Mouse (Mus musculus) spleen, adult 12 weeks (tissue): Measurements from ENCODE around the gene Zc3h13.

Experiments used
- DNase-seq: peaks from one replicate; pipeline ENCODE4 v3.0.0; 2022; ENCODE audit warnings: low spot score

Gene Zc3h13

DNA sequence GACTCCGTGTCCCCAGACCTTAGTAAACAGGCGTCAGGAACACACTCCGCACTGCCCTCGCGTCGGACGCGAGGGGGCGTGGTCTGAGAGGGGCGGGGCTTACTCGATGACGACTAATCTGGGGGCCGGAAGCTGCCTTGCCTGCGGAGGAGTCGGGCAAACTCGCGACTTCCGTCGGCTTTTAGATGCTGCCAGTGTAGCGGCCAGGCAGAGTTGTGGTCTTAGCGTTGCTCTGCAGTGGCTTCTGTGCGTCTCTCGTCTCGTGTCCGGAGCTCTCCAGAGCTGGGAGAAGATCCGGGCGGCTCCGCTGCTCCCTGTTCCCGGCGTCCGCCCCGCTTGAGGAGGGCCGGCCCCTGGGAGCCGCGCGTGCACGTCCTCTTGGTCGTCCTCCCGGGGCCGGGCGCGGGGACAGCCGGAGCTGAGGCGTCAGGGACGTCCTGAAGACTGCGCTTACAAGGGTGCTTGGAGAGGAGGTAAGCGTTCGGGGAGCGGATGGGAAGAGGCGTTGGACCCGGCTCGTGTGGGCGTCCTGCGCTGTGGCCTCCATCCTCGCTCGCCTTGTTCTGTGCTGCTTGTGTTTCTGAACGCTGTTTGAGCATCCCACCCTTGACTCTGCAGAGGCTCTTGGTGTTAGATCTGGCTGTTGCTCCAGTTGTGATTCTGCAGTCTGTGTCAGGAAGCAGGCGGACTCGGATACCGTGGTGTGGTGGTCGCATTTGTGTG, at the start of gene Zc3h13:
Zc3h13 (plus strand) TSS at position 181 of the 723 bp plus-strand sequence.
- DNase-seq, result peak; percentile 96

- DNase-seq, result no peak
Observed at GRCm38 (mm10) chr14:75235552-75235951, 48.6 kb upstream of the Zc3h13 start.

GRCm38 (mm10) chr14:75235955-75236635, 48.1 kb upstream of the Zc3h13 start:
- DNase-seq, result no peak

- no peak for DNase-seq
Observed at GRCm38 (mm10) chr14:75236636-75237003, 47.6 kb upstream of the Zc3h13 start.

- DNase-seq, result no peak
Observed at GRCm38 (mm10) chr14:75237096-75237495, 47.1 kb upstream of the Zc3h13 start.

DNA sequence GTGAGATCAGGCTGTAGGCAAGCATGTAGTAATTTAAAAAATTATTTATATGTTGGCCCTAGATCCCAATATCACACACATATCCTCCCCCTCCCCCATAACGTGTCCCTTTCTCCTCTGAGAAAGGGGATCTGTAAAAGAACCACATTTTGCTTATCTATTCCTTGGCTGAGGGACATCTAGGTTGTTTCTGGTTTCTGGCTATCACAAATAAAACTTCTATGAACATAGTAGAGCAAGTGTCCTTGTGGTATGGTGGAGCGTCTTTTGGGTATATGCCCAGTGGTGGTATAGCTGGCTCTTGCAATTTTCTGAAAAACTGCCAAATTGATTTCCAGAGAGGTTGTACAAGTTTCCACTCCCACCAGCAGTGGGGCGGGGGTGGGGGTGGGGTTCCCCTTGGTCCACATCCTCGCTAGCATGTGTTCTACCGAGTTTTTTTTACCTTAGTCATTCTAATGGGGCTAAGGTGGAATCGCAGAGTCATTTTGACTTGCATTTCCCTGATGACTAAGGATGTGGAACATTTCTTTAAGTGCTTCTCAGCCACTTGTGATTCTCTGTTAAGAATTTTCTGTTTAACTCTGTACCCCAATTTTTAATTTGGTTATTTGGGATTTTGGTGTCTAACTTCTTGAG, 46.0 kb upstream of the Zc3h13 start:
- no peak for DNase-seq

- DNase-seq, result no peak
Observed at GRCm38 (mm10) chr14:75242087-75242486, 42.1 kb upstream of the Zc3h13 start, which contains the start of gene Cpb2. TSS of gene Cpb2 (plus strand) at chr14:75242287.

DNA sequence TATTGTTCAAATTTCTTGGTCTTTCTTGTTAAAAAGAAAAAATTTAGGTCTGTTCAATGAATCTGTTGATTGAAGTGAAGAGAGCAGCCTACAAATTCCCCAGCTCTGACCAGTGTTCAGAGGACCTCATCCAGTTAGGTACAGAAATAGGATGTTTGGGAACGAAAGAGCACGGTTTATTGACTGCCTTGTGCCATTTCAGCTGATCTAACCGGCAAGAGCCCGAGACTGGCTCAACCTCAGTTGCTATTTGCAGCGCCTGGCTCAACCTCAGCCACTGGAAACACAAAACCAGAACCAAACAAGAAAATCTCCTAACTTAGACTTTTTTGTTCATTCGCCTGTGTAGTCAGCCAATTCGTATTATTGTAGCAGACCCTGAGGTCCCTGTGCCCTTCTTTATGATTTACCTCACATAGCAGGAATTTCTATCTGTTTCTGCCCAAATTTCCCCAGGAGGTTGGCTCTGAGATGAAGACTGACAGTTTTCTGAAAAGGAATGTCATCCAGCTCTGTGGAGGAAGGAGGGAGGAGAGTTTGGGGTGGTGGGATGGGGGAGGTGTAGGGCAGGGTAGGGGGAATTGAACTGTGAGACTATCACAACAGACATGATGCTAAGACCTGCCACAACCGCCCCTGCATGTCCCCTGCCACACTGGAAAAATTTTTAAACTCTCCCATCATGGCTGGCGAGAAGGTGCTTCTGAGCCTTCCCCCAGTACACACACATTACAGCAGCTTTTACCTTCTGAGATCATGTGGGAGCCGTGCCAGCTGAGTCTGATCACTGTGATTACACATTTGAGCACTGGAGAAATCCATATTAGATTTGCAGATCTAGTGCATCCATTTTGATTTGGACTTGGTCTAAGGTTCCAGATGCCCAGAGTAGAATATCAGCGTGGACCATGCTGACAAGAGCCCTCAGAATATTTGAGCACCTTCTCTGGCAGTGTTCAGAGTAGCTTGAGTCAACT, 37.9 kb upstream of the Zc3h13 start:
- DNase-seq, result no peak

- no peak for DNase-seq
Observed at GRCm38 (mm10) chr14:75250432-75250831, 33.7 kb upstream of the Zc3h13 start.

DNA sequence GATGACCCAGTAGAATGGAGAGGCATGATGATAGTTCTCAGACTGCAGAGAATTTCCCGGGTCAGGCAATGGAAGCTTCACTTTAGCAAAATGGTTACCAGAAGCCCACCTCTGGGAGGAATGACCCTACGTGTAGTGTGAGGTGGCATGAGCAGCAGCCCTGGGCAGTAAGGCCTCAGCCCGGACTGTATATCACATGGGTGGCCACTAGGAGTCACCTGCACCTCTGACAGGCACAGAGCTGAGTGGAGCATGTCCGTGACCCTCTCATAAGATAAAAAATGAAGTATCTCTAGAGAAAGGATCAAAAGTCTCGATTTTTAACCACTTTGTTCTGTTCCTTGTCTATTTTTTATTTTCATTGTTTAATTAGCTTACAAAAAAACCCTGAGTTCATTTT, 27.7 kb upstream of the Zc3h13 start:
- DNase-seq, result no peak

- DNase-seq, result no peak
Observed at GRCm38 (mm10) chr14:75269531-75269930, 14.6 kb upstream of the Zc3h13 start.

- DNase-seq, result no peak
Observed at GRCm38 (mm10) chr14:75279716-75280115, 4.5 kb upstream of the Zc3h13 start.

DNA sequence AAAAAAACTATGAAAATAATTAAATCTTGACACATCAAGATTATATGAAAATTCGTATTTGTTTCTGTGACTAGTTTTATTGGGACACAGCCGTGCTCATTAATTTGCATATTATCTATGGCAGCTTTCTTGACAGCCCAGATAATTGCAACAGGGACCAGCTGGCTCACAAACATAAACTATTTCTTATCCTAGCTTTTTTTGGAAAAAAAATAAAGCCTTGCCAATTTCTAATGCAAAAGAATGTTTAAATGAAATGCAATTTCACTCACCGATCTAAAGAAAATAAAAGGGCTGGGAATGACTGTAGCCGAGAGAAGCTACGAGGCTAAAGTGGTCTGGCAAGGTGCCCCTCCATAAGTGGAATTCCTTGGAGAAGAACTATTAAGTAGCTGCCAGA, 3.8 kb upstream of the Zc3h13 start:
- DNase-seq, result no peak

DNA sequence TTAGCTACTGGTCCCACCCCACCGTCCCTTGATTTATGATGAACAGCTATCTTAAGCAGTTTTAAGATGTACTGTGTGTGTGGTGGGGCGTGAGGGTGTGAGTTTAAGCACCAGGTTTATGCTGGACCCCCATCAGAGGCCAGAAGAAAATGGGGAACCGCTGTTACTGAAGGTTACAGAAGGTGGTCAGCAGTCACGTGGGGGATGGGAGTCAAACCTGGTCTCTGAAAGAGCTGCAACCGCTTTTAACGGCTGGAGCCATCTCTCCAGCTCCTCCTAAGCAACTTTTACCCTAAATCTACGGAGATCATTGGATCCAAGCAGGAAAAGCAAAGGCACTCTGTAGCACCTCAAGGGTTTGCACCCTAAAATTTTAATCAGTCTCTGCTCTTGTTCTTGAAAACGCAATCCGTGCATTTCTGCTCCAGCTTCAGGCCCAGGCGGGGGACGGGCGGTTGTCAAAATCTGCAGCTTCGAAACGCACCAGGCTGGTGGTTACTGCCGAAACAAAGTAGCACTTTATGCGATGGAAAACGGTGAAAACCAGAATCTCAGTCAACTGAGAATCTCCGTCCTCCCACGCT, 472 bp upstream of the Zc3h13 start:
- DNase-seq, result no peak

DNA sequence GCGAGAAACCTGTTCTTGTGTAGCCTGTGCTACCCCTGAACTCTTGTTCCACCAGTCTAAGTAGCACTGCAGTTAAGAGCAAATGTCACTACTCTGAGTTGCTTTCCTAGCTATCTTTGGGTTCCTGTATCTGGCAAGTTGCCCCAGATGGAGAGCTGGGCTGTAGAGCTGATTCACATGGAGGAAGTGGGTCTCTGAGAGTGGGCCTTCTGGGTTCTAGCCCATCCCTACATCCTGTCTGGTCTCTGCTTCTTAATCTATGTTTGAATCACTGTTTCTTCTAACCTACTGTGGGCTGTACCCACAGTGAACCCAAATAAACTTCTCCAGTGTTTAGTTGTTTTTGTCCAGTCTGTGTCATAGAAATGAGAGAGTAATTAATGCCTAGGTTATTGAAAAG, 16.9 kb downstream of the Zc3h13 start:
- no peak for DNase-seq

GRCm38 (mm10) chr14:75303807-75304206, 19.6 kb downstream of the Zc3h13 start:
- no peak for DNase-seq

- no peak for DNase-seq
Observed at GRCm38 (mm10) chr14:75307855-75308254, 23.7 kb downstream of the Zc3h13 start.

GRCm38 (mm10) chr14:75309336-75309992, 25.3 kb downstream of the Zc3h13 start:
- no peak for DNase-seq

- no peak for DNase-seq
Observed at GRCm38 (mm10) chr14:75314484-75314883, 30.3 kb downstream of the Zc3h13 start.

GRCm38 (mm10) chr14:75318736-75319135, 34.6 kb downstream of the Zc3h13 start:
- DNase-seq, result no peak

GRCm38 (mm10) chr14:75320269-75320668, 36.1 kb downstream of the Zc3h13 start:
- DNase-seq, result no peak
